Mouse (Mus musculus) gonadal fat pad, adult 2 months (tissue): ENCODE results near the gene B4galt2. TPM values are rescaled to one million over a fixed set of nuclear protein-coding genes. Genes with fewer than 3 reads are reported as not detected.

Experiments
- DNase-seq: peaks from one replicate; pipeline ENCODE4 v3.0.0-alpha.2; 2012; ENCODE audit warnings: low read depth
- polyA plus RNA-seq: library from polyadenylated mRNA; depleted of rRNA; stranded (reverse); fragments of >200 nt; gene quantifications from 2 replicates; pipeline ENCODE4 v1.2.3, GENCODE M21; 2012; rRNA removed

The B4galt2 gene
- polyA plus RNA-seq, 1 experiment, result 18.1 TPM

DNA sequence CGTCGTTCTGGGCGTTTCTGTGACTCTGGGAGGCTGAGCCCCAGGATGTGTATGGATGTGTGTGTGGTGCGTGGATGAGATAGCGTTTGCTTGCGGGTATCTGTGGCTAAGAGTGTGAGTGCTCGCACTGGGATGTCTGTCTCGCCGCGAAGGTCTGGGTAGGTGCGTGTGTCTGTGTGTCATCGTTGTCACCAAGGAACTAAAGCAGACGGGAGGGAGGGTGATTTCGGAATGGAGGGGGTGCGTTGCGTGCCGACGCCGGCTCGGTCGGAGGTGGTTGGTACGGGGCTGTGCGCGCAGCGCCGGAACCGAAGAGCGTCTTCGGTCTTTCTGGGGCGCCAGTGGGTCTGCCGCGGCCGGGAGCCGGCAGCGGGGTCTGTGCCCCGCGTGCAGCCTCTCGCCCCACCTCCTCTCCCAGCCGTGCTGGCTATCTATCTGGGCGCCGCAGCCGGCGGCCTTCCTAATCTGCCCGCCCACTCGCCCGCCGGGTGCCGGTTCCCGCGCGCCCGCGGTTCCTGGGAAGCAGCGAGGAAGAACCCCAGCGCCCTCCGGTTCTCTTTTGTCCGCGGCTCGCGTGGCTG lies 47.7 kb downstream of the B4galt2 start:
- DNase-seq, result no peak

GRCm38 (mm10) chr4:117834845-117835530 lies 48.3 kb downstream of the B4galt2 start:
- no peak for DNase-seq

DNA sequence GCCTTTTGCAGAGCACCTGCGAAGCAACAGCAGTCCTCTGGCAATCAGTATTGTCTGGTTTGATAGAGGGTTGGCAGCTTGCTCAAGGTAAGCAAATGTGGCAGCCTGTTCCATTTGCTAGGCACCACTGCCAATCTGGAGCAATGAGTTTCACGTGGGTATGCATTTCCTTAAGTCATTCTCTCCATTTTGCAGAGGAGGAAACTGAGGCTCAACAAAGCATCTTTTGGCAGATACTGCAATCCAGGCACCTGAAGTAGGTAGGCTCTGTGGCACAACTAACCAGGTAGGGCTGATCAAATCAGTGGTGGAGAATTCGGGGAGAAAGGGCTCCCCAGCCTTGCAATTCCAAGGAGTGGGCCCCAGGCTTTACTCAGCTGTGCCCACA lies 48.8 kb downstream of the B4galt2 start, which contains the start of gene Slc6a9:
Slc6a9 (plus strand) TSS at position 50 of the 388 bp plus-strand sequence.
- no peak for DNase-seq

DNA sequence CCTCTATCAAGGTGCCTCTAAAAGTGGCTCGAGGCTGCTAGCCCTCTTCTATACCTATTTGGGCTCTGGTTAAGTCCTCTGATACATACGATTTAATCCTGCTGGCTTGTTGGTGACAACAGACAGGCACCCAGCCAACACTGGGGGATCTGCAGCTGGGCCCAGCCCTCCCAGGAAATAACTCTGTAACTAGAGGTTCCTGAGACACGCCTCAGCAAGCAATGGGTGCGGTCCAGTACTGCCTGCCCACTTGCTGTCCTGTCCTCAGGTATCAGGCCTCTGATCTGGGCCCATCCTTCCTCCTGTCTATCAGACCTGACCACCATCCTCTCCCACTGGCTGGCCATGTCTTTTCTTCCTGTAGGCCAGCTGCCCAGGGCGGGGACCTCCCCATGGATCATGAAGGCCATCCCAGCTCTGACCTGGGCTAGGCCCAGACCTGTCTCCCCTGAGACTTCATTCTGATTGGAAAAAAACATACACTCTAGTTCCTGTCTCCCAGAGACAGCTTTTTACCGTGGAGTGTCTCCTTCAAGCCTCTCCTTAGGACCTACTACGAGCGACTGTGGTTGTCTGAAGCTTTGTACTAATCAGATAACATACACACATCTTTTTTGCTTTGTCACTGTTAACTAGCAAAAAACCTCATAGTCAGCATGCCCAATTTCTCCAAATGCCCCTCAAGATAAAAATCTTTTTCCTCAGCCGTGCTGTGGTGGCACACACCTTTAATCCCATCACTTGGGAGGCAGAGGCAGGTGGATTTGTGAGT lies 51.2 kb downstream of the B4galt2 start:
- no peak for DNase-seq

DNA sequence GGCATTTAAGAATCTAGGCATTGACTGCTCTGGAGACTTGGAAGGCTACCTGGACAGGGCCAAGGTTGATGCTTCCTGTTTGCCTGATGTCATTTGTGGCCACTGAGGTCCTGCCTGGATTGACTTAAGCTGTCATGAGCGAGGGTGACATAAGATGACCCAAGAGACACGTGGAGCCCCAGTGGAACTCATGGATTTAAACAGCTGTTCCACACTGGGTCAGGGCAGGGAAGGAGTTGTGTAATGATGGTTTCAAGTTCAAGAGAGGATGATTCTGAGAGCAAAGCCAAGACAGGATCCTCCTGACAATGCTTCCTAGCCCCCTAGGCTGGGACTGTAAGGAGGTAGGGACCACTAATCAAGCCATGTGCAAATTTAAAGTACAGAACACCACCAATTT lies 51.8 kb downstream of the B4galt2 start:
- DNase-seq, result no peak

DNA sequence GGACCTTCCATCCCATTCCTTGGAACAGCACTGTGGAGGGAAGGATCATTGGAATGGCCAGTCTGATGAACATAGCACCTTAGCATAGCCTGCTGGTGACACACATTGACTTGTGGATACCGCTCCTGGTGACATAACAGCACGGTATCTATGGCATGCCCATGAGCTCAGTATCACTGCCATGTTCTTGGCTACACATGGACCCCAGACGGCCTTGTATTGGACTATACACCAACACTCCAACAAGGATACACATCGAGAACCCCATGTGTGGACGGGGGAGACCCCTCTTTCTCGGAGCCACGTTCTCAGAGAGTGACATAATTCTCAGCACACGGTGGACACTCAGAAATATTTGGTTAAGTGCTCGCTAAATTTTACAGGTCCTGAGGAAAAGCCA lies 52.5 kb downstream of the B4galt2 start:
- DNase-seq, result no peak

GRCm38 (mm10) chr4:117830124-117830551 lies 53.1 kb downstream of the B4galt2 start:
- DNase-seq, result no peak

DNA sequence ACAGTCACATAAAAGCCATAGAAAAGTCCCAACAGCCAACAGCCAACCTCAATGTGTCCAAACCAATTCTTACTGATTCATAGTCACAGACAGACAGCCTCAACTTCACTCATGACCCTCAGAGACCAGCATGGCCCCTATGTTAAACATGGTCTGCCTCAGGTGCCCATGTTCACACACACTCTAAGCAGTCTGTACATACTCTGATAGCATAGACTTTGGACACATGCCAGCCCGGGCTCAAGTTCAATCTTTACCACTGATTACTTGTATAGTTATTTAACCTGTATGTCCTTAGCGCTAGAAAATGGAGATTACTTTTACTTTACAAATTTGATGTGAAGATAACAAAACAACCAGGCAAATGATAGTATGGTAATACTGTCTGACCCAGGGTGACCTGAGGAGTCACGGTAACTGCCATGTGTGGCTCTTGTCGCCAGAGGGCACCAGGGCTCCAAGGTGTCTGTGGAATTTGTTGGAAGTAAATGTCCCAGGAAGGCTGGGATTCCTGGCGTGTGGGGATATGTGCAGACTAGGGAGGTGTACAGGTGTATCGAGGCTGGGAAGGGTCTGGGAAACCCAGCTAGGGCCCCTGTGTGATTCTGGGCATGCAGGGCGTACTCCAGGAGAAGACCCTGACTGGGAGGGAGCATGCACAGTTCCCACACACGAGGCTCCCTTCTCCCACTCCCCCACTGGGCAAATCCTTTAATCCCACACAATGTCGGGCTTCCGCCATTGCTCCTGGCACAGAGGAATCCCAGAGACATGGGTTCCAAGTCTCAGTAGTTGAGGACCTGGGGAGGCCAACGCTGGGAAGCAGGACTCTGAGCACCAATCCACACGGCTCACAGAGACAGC lies 53.8 kb downstream of the B4galt2 start:
- no peak for DNase-seq

- DNase-seq, result no peak
These were observed 54.6 kb downstream of the B4galt2 start for GRCm38 (mm10) chr4:117828572-117829145.

Other genes starting within 250 kb of the B4galt2 start
- 16.6 and 20.2 TPM in 2 replicates for gene Dmap1, start 201.2 kb downstream of the B4galt2 start, polyA plus RNA-seq
- gene Gm12845, start 159.1 kb downstream of the B4galt2 start, polyA plus RNA-seq, result not detected in 2 replicates
- gene Klf17, start 117.8 kb downstream of the B4galt2 start, polyA plus RNA-seq, result not detected in 2 replicates
- gene Slc6a9, start 49.0 kb downstream of the B4galt2 start, polyA plus RNA-seq, result 45.1 and 50.9 TPM in 2 replicates
- 3.3 and 3.5 TPM in 2 replicates for gene Ccdc24, start 10.9 kb downstream of the B4galt2 start, polyA plus RNA-seq
- 345 and 427 TPM in 2 replicates for gene Atp6v0b, start 3.8 kb upstream of the B4galt2 start, polyA plus RNA-seq
- gene Dph2, start 8.5 kb upstream of the B4galt2 start, polyA plus RNA-seq, result 8.9 and 11.4 TPM in 2 replicates
- gene Ipo13, start 31.5 kb upstream of the B4galt2 start, polyA plus RNA-seq, result 49.3 and 58.7 TPM in 2 replicates
- gene Artn, start 46.3 kb upstream of the B4galt2 start, polyA plus RNA-seq, result 3.2 and 4.4 TPM in 2 replicates